Mouse (Mus musculus) C2C12 (cell line): Measurements from ENCODE around the gene Ccnd3. TPM values are rescaled to one million over a fixed set of nuclear protein-coding genes. Genes with fewer than 3 reads are reported as not detected.

Experiments used
- H3K27me3 ChIP-seq: one replicate; pipeline ENCODE4 v1.6.1; 2011; ENCODE audit not compliant: control insufficient read depth, insufficient read depth, insufficient read length
- H3K36me3 ChIP-seq: one replicate; pipeline ENCODE4 v1.6.1; 2011; ENCODE audit not compliant: control insufficient read depth, insufficient read depth
- H3K4me3 ChIP-seq: one replicate; pipeline ENCODE4 v1.5.1; 2011; ENCODE audit warnings: mild to moderate bottlenecking, control low read depth; ENCODE audit not compliant: poor library complexity, insufficient read depth, severe bottlenecking
- H3K79me2 ChIP-seq: one replicate; pipeline ENCODE4 v1.6.1; 2011; ENCODE audit not compliant: control insufficient read depth, insufficient read depth
- H3K79me3 ChIP-seq: one replicate; pipeline ENCODE4 v1.6.1; 2011; ENCODE audit warnings: low read depth, control low read depth
- H3ac ChIP-seq: one replicate; pipeline ENCODE3; 2011; ENCODE audit warnings: low read depth; ENCODE audit not compliant: control insufficient read depth, insufficient read length
- CEBPB ChIP-seq: IDR thresholded peaks from one replicate; pipeline ENCODE4 v1.6.1; 2011; ENCODE audit warnings: low read depth, mild to moderate bottlenecking, control low read depth, moderate library complexity
- CTCF ChIP-seq: IDR thresholded peaks from one replicate; pipeline ENCODE4 v1.5.1; 2011; ENCODE audit not compliant: control insufficient read depth, insufficient read depth, insufficient read length
- FOSL1 ChIP-seq: IDR thresholded peaks from one replicate; pipeline ENCODE4 v1.8.0; 2011; ENCODE audit warnings: mild to moderate bottlenecking, low read length; ENCODE audit not compliant: poor library complexity, insufficient read depth, severe bottlenecking
- MAX ChIP-seq: IDR thresholded peaks from one replicate; pipeline ENCODE4 v1.6.1; 2011; ENCODE audit warnings: mild to moderate bottlenecking, control low read depth
- MYOD1 ChIP-seq: IDR thresholded peaks from one replicate; pipeline ENCODE4 v1.6.1; 2011; ENCODE audit warnings: low read depth; ENCODE audit not compliant: control insufficient read depth, insufficient read length
- MYOG ChIP-seq: IDR thresholded peaks from one replicate; pipeline ENCODE4 v1.6.1; 2011; ENCODE audit not compliant: control insufficient read depth, insufficient read length; ENCODE audit errors: extremely low read depth
- USF1 ChIP-seq: IDR thresholded peaks from one replicate; pipeline ENCODE4 v1.6.1; 2011; ENCODE audit warnings: low read depth, mild to moderate bottlenecking, control low read depth, moderate library complexity
- polyA plus RNA-seq: library from polyadenylated mRNA; unstranded; fragments of >200 nt; fragmentation: generic; extraction: Trizol; gene quantifications from one replicate; pipeline ENCODE4 v1.2.1, GENCODE M21; 2012; ENCODE audit warnings: missing spikeins

The Ccnd3 gene
- polyA plus RNA-seq, 1 experiment, result 217 TPM

GRCm38 (mm10) chr17:47535812-47536236, 31.0 kb downstream of the Ccnd3 start:
- H3ac ChIP-seq, result no peak overlapping the region
- H3K27me3 ChIP-seq, result no peaks in the 10 kb centered on the region
- TF ChIP-seq MYOG, result no peak
- no peak for TF ChIP-seq MYOD1
- TF ChIP-seq MAX, result no peak
- no peak for TF ChIP-seq FOSL1
- no peak for TF ChIP-seq USF1
- no peak for TF ChIP-seq CEBPB
- no peak for TF ChIP-seq CTCF
- H3K36me3 ChIP-seq, result no peaks in the 10 kb centered on the region
- H3K79me3 ChIP-seq, result no peaks in the 10 kb centered on the region
- H3K4me3 ChIP-seq, result no peak overlapping the region
- H3K79me2 ChIP-seq, result no peaks in the 10 kb centered on the region

GRCm38 (mm10) chr17:47538049-47538448, 33.2 kb downstream of the Ccnd3 start:
- Histone ChIP-seq H3K79me2 (no peaks in the 10 kb centered on the region), H3K27me3 (no peaks in the 10 kb centered on the region), H3K4me3 (no peak overlapping the region), H3ac (no peak overlapping the region), H3K36me3 (no peaks in the 10 kb centered on the region), H3K79me3 (no peaks in the 10 kb centered on the region)
- TF ChIP-seq MAX (no peak), CEBPB (no peak)

GRCm38 (mm10) chr17:47539128-47539527, 34.3 kb downstream of the Ccnd3 start:
- TF ChIP-seq MYOG (no peak), FOSL1 (no peak), CEBPB (no peak), USF1 (no peak), MYOD1 (no peak), MAX (no peak), CTCF (no peak)
- no peak overlapping the region for H3ac ChIP-seq
- H3K27me3 ChIP-seq, result no peaks in the 10 kb centered on the region
- H3K79me2 ChIP-seq, result no peaks in the 10 kb centered on the region
- H3K4me3 ChIP-seq, result no peak overlapping the region
- H3K79me3 ChIP-seq, result no peaks in the 10 kb centered on the region
- H3K36me3 ChIP-seq, result no peaks in the 10 kb centered on the region

GRCm38 (mm10) chr17:47542061-47542460, 37.2 kb downstream of the Ccnd3 start:
- Histone ChIP-seq H3K79me2 (no peaks in the 10 kb centered on the region), H3K4me3 (no peak overlapping the region), H3K36me3 (no peaks in the 10 kb centered on the region), H3K79me3 (no peaks in the 10 kb centered on the region), H3ac (no peak overlapping the region), H3K27me3 (no peaks in the 10 kb centered on the region)
- TF ChIP-seq USF1, result no peak
- TF ChIP-seq CEBPB, result no peak
- TF ChIP-seq MYOD1, result no peak
- TF ChIP-seq FOSL1, result no peak
- no peak for TF ChIP-seq MYOG
- no peak for TF ChIP-seq MAX
- TF ChIP-seq CTCF, result no peak

- H3K36me3 ChIP-seq, result no peaks in the 10 kb centered on the region
- no peaks in the 10 kb centered on the region for H3K79me2 ChIP-seq
- TF ChIP-seq MYOD1, result no peak
- TF ChIP-seq USF1, result peak; percentile 17
- H3K79me3 ChIP-seq, result no peaks in the 10 kb centered on the region
- no peak overlapping the region for H3K4me3 ChIP-seq
- H3ac ChIP-seq, result no peak overlapping the region
- H3K27me3 ChIP-seq, result no peaks in the 10 kb centered on the region
Observed at GRCm38 (mm10) chr17:47543051-47543650, 38.3 kb downstream of the Ccnd3 start.

GRCm38 (mm10) chr17:47545154-47545553, 40.3 kb downstream of the Ccnd3 start:
- Histone ChIP-seq H3K79me3 (no peaks in the 10 kb centered on the region), H3K4me3 (no peak overlapping the region), H3K27me3 (no peaks in the 10 kb centered on the region), H3ac (no peak overlapping the region), H3K36me3 (no peaks in the 10 kb centered on the region), H3K79me2 (no peaks in the 10 kb centered on the region)
- TF ChIP-seq CTCF (no peak), MYOG (no peak), MAX (no peak), FOSL1 (no peak), USF1 (no peak), CEBPB (no peak), MYOD1 (no peak)
